Mouse (Mus musculus): ENCODE measurements around the gene Prkag2.

Gene Prkag2

DNA sequence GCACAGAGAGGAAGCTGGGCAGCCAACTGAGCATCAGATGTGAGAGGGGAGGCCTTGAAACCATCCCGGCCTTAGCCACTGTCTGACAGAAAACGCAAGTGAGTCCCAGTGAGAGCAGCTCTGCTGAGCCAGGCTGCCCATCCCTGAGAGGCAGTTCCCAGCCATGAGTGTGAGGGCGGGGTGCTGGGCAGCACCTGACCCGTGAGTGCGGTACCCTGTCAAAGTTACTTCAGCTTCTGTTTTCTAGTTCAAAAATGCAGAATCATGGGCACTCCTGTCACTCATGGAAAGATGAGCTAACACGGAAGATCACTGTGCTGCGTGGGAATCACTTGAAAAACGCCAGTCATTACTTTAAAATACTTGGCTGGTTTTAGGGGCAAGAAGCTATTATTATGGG is 49.6 kb downstream of the Prkag2 start:
- DNase-seq (ENCODE audit: low spot score), result no peak

DNA sequence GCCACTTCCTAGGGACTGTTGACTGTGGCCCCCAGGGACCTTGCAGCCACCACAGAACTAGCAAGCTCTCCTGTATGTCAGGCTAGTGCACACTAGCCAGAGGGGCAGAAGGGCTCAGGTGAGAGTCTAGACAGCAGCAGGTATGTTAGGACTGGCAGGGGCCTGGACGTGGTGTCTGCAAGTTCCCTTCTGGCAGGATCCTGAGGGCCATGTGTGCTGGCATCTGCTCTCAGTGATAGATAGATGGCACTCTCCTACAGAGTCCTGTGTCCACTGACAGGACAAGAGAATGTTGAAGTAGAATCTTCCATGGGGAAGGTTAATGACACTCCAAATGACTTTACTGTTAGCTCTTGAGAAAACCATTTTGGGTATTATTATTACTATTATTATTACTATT is 52.8 kb downstream of the Prkag2 start:
- DNase-seq (ENCODE audit: low spot score), result no peak

- DNase-seq (ENCODE audit: low spot score), result no peak
These were observed 53.7 kb downstream of the Prkag2 start for GRCm38 (mm10) chr5:25046762-25047161.

DNA sequence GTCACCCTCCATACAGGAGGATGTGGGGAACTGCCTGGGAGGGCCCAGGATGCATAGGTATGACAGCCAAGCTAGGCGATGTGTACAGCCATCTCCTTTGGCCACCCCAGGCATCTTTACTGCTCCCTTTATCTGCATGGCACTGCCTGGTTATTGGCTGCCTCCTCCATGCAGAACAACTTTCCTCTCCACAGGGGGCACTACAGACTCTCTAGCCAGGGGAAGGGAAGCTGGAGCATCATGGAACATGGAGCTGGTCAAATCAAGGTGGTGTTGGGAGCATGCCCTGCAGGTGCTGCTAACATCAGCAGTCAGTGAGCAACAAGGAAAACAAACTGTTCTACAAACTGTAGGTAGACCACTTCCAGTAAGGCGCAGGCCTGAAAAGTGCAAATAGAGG is 56.4 kb downstream of the Prkag2 start:
- DNase-seq (ENCODE audit: low spot score), result no peak

DNA sequence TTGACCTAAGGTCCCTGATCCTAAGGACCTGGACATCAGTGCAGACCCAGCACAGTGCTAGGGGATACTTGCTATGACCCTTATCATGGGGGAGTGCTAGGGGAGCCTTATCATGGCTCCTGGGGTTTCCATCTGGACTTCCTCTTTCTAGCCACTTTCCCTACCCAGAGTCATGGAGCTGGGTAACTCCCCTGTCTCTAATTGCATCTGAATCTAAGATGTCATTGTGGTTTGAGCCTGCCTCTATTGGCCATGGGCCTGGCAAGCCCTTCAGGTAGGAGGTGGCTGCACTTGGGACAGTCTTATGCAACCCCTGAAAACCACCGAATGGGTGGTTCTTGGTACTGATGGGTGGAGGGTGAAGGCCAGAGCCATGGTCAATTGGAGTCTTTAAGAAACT is 58.5 kb downstream of the Prkag2 start:
- DNase-seq (ENCODE audit: low spot score), result no peak

DNA sequence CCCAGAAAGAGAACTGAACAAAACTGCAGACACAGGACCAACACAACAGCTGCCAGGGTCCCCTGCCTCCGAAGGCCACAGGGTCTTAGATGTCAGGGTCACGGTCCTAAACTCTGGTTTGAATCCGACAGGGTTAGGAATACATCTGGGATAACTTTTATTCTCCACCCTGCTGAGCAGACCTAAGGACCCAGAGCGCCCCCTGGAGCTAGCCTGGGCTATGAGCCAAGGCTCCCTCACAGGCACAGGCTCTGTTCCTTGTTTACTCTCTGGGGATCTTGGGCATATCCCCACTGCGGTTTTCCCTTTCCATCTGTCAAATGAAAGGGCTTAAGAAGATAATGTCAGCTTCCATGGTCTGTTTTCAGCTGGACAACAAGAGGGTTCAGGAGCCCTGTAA is 59.1 kb downstream of the Prkag2 start:
- DNase-seq (ENCODE audit: low spot score), result no peak

DNA sequence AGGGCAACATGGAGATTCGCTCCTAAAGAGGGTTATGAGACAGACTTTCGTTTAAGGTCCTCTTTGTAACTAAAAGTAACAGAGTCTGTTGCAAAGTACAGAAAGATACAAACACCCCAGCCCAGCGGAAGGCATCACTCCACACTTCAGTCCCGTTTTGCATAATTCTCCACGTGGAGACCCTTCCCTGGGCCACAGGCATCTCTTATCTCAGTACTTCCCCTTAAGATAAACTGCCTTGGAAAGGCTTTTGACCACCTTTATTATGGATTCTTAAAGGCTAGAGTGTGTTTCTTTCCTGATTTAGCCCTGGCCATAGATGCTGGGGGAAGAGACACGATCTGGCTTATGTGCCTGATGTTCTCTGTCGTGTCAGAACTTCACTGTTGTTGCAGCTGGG is 59.5 kb downstream of the Prkag2 start:
- no peak for DNase-seq (ENCODE audit: low spot score)

DNA sequence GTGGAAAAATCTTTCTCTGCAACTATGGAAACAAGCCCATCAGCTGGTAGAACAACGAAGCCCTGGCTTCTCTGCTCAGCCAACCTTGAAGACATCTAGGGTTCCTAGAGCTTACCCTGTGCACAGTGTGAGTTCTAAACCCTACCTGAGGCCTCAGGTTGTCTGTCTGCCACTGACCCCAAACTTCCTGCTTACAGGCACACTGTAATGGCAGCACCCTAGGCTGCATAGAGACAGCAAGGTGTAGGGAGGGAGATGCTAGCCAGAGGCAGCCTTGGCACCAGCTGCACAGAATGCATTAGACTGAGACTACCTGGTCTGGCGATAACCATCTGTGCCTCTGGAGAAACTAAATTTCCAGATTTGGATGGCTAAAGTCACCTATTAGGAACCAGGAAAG is 61.6 kb downstream of the Prkag2 start:
- no peak for DNase-seq (ENCODE audit: low spot score)

GRCm38 (mm10) chr5:25035391-25035790 is 65.1 kb downstream of the Prkag2 start:
- no peak for DNase-seq (ENCODE audit: low spot score)

GRCm38 (mm10) chr5:25031456-25031856 is 69.0 kb downstream of the Prkag2 start:
- DNase-seq (ENCODE audit: low spot score), result no peak

DNA sequence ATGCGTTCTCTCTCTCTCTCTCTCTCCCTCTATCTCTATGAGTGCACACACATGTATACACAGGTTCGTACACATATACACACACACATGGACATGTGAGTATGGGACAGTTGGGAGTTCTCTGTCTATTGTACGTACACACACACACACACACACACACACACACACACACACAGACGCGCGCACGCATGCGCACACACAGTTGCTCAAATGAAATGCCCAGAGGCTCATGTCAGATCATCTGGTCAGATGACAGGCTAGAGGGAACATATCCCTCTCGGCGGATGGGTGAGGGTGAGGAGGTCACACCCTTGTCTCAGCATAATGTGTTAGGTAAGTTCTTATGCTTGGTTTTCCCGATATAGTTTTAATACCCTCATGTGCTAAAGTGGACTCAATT is 69.4 kb downstream of the Prkag2 start:
- no peak for DNase-seq (ENCODE audit: low spot score)

DNA sequence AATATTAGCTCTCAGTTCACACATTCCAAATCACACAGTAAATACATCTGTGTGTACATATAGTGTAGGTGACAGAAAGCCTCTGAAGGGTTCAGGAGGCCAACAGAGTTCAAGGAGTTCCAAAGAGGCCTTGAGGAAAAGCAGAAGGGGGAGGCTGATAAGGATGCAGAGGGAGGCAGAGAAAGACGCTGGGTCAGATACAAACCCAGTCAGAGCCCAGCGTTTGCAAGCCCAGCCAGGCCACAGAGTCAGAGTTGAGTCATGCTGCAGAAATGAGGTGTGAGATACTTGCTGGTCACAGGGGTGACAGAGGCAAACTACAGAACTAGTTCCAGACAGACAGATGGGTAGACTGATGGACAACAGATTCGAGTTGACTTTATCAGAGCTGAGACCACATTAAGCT is 70.2 kb downstream of the Prkag2 start:
- DNase-seq (ENCODE audit: low spot score), result no peak

DNA sequence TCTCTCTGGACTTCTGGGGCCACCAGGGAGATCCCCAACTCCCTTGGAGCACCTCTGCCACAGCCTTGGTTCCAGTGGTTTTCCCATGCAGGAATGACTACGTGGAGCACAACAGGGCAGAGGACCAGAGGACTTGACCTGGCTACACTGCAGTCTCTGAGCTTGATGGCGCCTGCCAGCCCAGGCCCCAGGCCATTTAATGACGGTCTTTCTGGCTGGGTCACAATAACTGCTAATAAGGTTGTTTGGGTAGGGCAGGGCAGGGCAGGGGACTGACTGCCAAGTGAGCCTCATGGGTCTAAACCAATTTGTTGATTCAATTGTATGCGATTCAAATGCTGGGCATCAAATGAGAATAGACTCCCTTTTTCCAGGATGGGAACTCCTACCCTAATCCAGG is 72.8 kb downstream of the Prkag2 start:
- no peak for DNase-seq (ENCODE audit: low spot score)

DNA sequence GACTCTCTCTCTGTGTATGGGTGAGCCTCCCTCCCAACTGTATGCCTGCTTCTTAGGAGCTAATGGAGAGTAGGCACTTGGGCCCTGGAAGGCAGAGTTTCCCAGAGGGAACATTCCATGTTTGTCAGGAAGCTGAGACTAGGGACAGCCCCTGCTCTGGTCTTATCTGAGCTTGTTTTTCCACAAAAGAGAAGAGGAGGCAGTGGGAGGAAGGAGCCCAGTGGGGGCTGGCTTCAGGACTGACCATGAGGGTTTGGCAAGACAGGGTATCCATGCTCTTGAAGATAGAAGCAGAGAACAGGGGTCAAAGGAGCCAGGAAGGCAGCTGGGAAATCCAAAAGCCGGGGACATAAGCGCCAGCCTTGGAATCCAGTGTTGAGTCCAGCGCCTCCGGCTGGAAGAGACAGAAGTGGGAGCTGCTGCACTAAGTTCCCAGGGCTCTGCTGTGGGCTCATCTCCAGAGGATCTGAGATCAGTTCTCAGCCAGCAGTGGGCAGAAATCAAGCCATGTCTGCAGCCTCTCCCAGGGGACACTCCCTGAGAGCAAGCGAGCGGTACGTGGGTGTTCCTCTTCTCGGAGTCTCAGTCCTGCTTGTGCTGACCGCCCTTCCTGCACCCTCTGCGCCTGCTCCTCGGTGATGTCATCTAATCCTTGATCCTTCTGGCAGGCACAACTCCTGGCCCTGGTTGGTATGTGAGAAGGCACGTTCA is 75.0 kb downstream of the Prkag2 start:
- DNase-seq (ENCODE audit: low spot score), result peak; percentile 32

DNA sequence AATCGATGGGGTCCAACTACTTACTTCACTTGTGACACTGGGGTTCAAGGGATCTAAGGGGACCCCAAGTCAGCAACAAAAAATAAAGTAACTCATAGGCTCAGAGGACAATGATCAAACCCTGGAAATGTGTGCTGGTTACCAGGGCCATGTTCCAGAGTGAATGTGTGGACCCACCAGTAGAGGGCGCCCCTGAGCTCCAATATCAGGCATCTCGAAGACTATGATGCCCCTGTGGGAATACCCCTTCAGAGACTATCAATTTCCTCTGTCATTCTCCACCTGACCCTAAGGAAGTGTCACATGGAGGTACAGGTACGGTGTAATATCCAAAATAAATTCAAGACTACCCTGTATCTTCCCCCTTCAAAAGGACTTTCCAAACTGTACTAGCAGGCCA is 77.5 kb downstream of the Prkag2 start:
- no peak for DNase-seq (ENCODE audit: low spot score)

DNA sequence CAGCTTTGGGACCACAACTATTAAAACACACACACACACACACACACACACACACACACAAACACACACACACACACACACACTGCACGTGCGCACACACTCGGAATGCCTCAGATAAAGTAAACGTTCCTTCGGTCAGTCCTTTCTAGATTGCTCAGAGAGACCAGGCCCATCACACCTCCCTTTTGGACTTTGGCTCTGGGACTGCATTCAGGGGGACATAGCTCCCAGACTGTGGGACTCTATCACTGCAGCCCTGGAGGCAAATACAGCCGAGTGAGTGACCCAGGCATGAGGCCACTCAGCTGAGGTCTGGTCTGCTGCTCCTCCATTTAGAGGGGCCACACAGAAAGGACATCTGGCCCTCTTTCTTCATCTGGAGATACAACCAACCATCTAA is 81.2 kb downstream of the Prkag2 start:
- no peak for DNase-seq (ENCODE audit: low spot score)

DNA sequence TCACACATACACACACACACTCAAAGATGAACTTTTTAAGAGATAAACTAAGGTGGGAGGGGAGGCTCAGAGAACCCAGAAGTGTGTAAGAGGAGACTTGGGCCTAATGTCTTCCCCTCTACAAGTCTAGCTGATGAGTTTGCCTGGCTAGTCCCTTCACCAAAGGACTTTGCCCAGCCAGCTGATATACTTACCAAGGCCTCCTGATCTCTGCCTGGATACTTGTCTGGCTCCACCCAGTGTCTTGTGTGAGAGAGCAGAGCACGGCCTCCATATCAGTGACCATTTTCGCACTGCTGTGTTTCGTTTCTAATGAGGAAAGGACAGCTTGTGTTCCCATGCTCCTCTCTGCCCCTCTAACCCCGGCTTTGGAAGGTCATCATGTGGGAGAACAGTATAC is 88.3 kb downstream of the Prkag2 start:
- no peak for DNase-seq (ENCODE audit: low spot score)

DNA sequence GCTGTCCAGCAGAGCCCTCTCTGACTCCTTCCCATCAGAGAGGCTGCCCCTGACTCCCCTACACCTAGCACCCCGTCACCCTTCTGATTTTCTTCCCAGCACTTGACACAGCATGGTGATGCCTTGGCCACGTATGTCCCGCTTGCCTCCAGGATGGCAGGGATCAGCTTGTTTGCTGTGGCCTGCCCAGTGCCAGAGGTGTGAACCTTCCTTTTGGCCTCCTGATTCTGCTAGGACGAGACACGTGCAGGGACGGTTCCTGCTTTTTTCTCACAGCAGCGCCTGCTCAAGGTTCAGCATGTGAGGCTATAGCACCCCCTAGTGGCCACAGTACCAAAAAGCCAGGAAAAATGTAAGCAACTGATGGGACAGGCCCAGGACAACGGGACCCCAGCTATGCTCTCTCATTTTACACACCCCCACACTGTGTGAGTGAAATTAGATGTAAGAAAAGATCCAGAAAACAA is 89.4 kb downstream of the Prkag2 start:
- peak; percentile 60 for DNase-seq (ENCODE audit: low spot score)

- DNase-seq (ENCODE audit: low spot score), result peak; percentile 73
These were observed 90.0 kb downstream of the Prkag2 start for GRCm38 (mm10) chr5:25010438-25010892.

DNA sequence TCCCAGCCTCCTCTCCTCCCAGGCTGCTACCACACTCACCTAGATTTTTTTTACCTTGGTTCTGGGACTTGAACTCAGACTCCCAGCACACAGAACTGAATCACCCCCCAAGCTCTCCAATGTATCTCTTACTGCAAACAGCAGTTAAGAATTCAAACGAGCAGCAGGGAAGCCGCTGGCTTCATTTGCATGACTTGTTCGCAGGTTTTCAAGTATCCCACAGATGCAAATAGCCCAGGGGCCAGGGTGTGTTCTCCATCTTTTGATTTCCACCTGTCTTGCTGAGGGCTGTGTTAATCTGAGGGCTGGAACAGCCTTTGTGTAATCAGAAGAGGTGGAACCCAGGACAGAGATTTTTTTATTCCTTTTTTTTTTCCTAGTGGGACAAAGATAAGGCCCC is 90.7 kb downstream of the Prkag2 start:
- DNase-seq (ENCODE audit: low spot score), result no peak

DNA sequence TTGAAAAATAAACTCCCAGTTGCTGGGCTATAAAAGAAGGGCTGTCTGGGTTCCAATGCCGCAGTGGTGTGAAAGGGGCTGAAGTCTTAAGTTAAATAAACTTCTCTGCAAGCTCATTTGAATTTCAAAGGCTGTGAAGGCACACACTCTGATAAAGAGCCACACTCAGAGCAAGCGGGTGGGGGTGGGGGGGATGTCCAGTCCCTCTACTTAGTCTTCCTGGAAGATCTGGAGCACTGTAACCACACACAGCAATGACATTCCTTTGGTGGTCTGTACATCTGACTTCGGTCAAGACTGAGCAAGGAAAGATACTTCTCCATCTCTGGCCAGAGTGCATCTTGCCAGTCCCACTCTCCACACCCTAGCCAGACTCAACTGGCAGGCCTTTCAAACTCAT is 91.5 kb downstream of the Prkag2 start:
- DNase-seq (ENCODE audit: low spot score), result no peak

GRCm38 (mm10) chr5:25006848-25007247 is 93.6 kb downstream of the Prkag2 start:
- DNase-seq (ENCODE audit: low spot score), result peak; percentile 44

DNA sequence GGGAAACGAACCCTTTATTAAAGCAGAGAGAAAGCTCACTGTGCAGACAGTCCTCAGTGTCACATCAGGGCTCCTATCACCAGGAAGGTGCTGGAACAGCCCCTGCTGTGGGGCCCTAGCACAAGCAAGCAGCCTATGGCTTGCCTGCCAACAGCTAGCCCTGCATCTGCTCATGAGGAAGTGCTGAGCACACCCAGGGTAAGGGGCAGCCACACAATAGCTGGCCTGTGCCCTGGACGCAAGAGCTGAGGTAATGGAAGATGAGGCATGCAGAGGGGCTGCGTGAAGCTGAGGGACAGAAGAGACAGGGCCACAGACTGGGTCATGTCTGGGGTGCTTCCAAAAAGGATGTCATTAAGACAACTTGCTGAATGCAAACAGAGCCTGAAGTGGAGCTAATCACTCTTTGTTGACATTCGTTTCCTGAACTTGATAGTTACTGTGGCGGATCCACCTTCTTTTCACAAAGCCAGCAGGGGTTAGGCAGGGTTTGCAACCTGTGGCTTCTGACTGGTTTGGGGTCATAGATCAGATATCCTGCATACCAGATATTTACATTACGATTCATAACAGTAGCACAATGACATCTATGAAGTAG is 94.8 kb downstream of the Prkag2 start:
- no peak for DNase-seq (ENCODE audit: low spot score)

DNA sequence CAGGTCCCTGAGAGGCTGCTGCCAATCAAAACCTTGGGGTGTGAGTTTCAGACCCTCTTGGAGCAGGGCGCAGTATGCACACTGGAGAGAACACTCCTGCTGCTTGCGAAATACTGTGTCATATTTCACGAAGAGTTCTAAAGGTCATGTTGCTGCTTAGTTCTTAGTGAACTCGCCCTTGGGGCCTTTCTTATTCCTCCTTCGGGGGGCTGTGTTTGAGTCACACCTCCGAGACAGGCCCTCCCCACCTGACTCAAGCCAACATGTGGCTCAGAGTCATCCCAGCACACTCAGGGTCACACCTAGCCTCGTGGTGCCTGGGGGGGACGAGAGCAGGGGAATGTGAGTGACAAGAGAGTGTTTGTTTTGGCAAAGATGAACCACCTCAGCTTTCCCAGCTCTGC is 99.0 kb downstream of the Prkag2 start:
- DNase-seq (ENCODE audit: low spot score), result no peak
